Mouse (Mus musculus) brain, embryonic 14.5 days (tissue): ENCODE results near the gene Fhad1.

Experiments
- CTCF ChIP-seq: fragments of 200-500 bp; IDR thresholded peaks from 2 replicates; pipeline ENCODE4 v1.5.1; 2012; ENCODE audit warnings: inconsistent platforms, mild to moderate bottlenecking, moderate library complexity, borderline replicate concordance; ENCODE audit not compliant: insufficient read depth, insufficient read length; ENCODE audit errors: extremely low read depth
- POLR2A ChIP-seq: fragments of 200-500 bp; IDR thresholded peaks from 2 replicates; pipeline ENCODE4 v1.6.1; 2012; ENCODE audit warnings: mild to moderate bottlenecking, inconsistent platforms, borderline replicate concordance; ENCODE audit not compliant: poor library complexity, insufficient read depth, insufficient read length, severe bottlenecking; ENCODE audit errors: extremely low read depth

- TF ChIP-seq CTCF, result no peak
- TF ChIP-seq POLR2A, result no peak
Observed at GRCm38 (mm10) chr4:142047005-142047404, 32.1 kb upstream of the Fhad1 start.
